Mouse (Mus musculus): ENCODE results near the gene Alg11.

Gene Alg11

GRCm38 (mm10) chr8:22060446-22060889 is at the start of gene Alg11:
Alg11 (plus strand) TSS chr8:22060721.
- peak; percentile 92 for DNase-seq

- DNase-seq, result no peak
Measured at GRCm38 (mm10) chr8:22013034-22013707, 47.4 kb upstream of the Alg11 start.

- peak; percentile 20 for DNase-seq
Measured at GRCm38 (mm10) chr8:22017731-22018130, 42.8 kb upstream of the Alg11 start.

- no peak for DNase-seq
Measured at GRCm38 (mm10) chr8:22019498-22019897, 41.0 kb upstream of the Alg11 start.

- no peak for DNase-seq
Measured at GRCm38 (mm10) chr8:22022244-22022643, 38.3 kb upstream of the Alg11 start.

- DNase-seq, result no peak
Measured at GRCm38 (mm10) chr8:22025241-22025640, 35.3 kb upstream of the Alg11 start.

- DNase-seq, result no peak
Measured at GRCm38 (mm10) chr8:22028973-22029372, 31.5 kb upstream of the Alg11 start.

GRCm38 (mm10) chr8:22030990-22031389 is 29.5 kb upstream of the Alg11 start:
- DNase-seq, result no peak

- no peak for DNase-seq
Measured at GRCm38 (mm10) chr8:22036137-22036536, 24.4 kb upstream of the Alg11 start.

GRCm38 (mm10) chr8:22037022-22037421 is 23.5 kb upstream of the Alg11 start:
- DNase-seq, result peak; percentile 37

GRCm38 (mm10) chr8:22039468-22040152 is 20.9 kb upstream of the Alg11 start:
- peak; percentile 16 for DNase-seq

GRCm38 (mm10) chr8:22040153-22040509 is 20.4 kb upstream of the Alg11 start:
- DNase-seq, result no peak

GRCm38 (mm10) chr8:22042515-22042914 is 18.0 kb upstream of the Alg11 start:
- DNase-seq, result no peak

- no peak for DNase-seq
Measured at GRCm38 (mm10) chr8:22043706-22044105, 16.8 kb upstream of the Alg11 start.

GRCm38 (mm10) chr8:22047699-22048464 is 12.6 kb upstream of the Alg11 start:
- peak; percentile 67 for DNase-seq

- DNase-seq, result no peak
Measured at GRCm38 (mm10) chr8:22054674-22055491, 5.6 kb upstream of the Alg11 start.

GRCm38 (mm10) chr8:22055492-22055877 is 5.0 kb upstream of the Alg11 start:
- DNase-seq, result no peak

GRCm38 (mm10) chr8:22056850-22057249 is 3.7 kb upstream of the Alg11 start:
- DNase-seq, result no peak

GRCm38 (mm10) chr8:22058368-22058767 is 2.2 kb upstream of the Alg11 start:
- DNase-seq, result no peak

GRCm38 (mm10) chr8:22059153-22059738 is 1.3 kb upstream of the Alg11 start:
- no peak for DNase-seq

GRCm38 (mm10) chr8:22059821-22060445 is 588 bp upstream of the Alg11 start, which contains the start of gene Atp7b:
Atp7b (minus strand) TSS chr8:22060305.
- peak; percentile 77 for DNase-seq

GRCm38 (mm10) chr8:22061126-22061525 is 605 bp downstream of the Alg11 start:
- DNase-seq, result no peak
